Mouse (Mus musculus) heart, embryonic 12.5 days (tissue): Measurements from ENCODE around the gene Fam24a. TPM values are rescaled to one million over a fixed set of nuclear protein-coding genes. Genes with fewer than 3 reads are reported as not detected.

Experiments
- polyA plus RNA-seq: library from polyadenylated mRNA; unstranded; fragments of >200 nt; fragmentation: Nextera tagmentation; extraction: Ambion mirVana; gene quantifications from 2 replicates; pipeline ENCODE4 v1.2.1, GENCODE M21; 2016

Gene Fam24a
- polyA plus RNA-seq, 1 experiment from 2014 or later: not detected

Other genes starting within 250 kb of the Fam24a start
- gene 4933402N03Rik, start 187.6 kb upstream of the Fam24a start, polyA plus RNA-seq: not detected in 2 replicates
- 0.18 and 0.27 TPM in 2 replicates for gene 5430419D17Rik, start 159.5 kb upstream of the Fam24a start, polyA plus RNA-seq
- gene Cuzd1, start 11.6 kb upstream of the Fam24a start, polyA plus RNA-seq: 0.62 and 0.91 TPM in 2 replicates
- gene Fam24b, start 4.3 kb upstream of the Fam24a start, polyA plus RNA-seq: not detected in 2 replicates
- gene 2310057M21Rik, start 28.9 kb downstream of the Fam24a start, polyA plus RNA-seq: 17.7 and 20.3 TPM in 2 replicates
- gene Pstk, start 37.3 kb downstream of the Fam24a start, polyA plus RNA-seq: 86.6 and 96.7 TPM in 2 replicates
- 12.0 and 14.3 TPM in 2 replicates for gene Ikzf5, start 76.7 kb downstream of the Fam24a start, polyA plus RNA-seq
- gene Acadsb, start 76.7 kb downstream of the Fam24a start, polyA plus RNA-seq: 87.4 and 87.6 TPM in 2 replicates
- not detected in 2 replicates for gene Hmx3, start 209.0 kb downstream of the Fam24a start, polyA plus RNA-seq
- gene Hmx2, start 214.9 kb downstream of the Fam24a start, polyA plus RNA-seq: not detected in 2 replicates
- gene Bub3, start 226.4 kb downstream of the Fam24a start, polyA plus RNA-seq: 129 and 133 TPM in 2 replicates